Mouse (Mus musculus) E14TG2a.4 (cell line): ENCODE data around the gene Flrt1.

Experiments
- CTCF ChIP-seq: conservative IDR thresholded peaks from 2 replicates; pipeline ENCODE4 v1.5.1; 2014; ENCODE audit warnings: low read length
- NANOG ChIP-seq: IDR thresholded peaks from 2 replicates; pipeline ENCODE4 v1.6.1; 2014; ENCODE audit warnings: borderline replicate concordance, low read length, mixed read lengths
- POU5F1 ChIP-seq: IDR thresholded peaks from 2 replicates; pipeline ENCODE4 v1.6.1; 2014; ENCODE audit warnings: low read length, borderline replicate concordance

GRCm38 (mm10) chr19:7134631-7135091 is 29.1 kb upstream of the Flrt1 start:
- TF ChIP-seq CTCF, result no peak
- no peak for TF ChIP-seq POU5F1
- no peak for TF ChIP-seq NANOG
